Mouse (Mus musculus): Measurements from ENCODE around the gene Erc1. TPM values are rescaled to one million over a fixed set of nuclear protein-coding genes. Genes with fewer than 3 reads are reported as not detected.

The Erc1 gene
- polyA plus RNA-seq (2014; fragmentation: Nextera tagmentation; extraction: Ambion mirVana), result 23.4 and 24.3 TPM in 2 replicates

DNA sequence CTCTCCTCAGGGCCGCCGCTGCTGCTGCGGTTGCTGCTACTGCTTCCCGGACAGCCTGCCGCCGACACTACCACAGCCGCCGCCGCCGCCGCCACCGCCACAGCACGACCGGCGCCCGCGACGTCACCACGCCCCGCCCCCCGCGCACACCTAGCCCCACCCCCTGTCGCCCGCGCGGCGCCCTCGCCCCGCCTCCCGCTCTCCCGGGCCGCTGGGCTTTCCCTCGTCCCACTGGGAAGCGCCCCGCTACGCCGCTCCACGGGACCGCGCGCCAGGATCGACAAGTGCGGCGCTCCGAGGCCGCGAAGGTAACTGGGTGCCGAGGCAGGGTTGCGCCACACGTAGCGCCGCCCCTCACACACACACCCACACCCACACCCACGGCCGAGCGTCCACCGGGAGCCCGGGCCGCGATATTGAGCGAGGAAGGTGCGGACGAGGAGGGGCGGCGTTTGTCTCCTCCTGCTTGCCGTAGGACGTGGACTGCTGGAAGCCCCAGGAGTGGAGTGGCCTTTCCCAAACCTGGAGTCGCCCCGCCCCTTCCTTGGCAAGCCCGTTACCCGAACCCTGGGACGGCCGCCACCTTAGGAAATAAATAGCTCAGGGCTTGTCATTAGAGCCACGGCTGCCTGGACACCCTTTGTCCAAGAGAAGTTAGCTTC lies at the start of gene Erc1:
Erc1 (minus strand) TSS at position 134 of the 662 bp plus-strand sequence.
- H3K27ac ChIP-seq (replicated peaks; ENCODE audit: low read depth, low read length), result peak within 1 kb of the TSS; percentile 97
- H3K4me2 ChIP-seq (ENCODE audit: low read depth, low read length), result peak within 1 kb of the TSS; percentile 83
- WGBS, result 1% methylated on average over 11 of the region's 73 CpGs
- H3K27me3 ChIP-seq (replicated peaks; ENCODE audit: control insufficient read depth, insufficient read depth, low read length), result no peaks in the 10 kb centered on the region
- peak; percentile 96 for DNase-seq (ENCODE audit: low spot score)
- peak within 1 kb of the TSS; percentile 89 for H3K9ac ChIP-seq (ENCODE audit: low read depth, low read length)
- peak within 1 kb of the TSS; percentile 93 for H3K4me3 ChIP-seq (ENCODE audit: low read depth, low read length)
- no peaks in the 10 kb centered on the region for H3K36me3 ChIP-seq (ENCODE audit: control insufficient read depth, insufficient read depth, low read length)
- peaks cover 11% of the 10 kb centered on the region; the same call in 1 of the 2 replicates for H3K4me1 ChIP-seq (ENCODE audit: control insufficient read depth, insufficient read depth, low read length)
- ATAC-seq (ENCODE audit: low read depth), result peak; percentile 94
- no peaks in the 10 kb centered on the region for H3K9me3 ChIP-seq (ENCODE audit: control insufficient read depth, low read length)

DNA sequence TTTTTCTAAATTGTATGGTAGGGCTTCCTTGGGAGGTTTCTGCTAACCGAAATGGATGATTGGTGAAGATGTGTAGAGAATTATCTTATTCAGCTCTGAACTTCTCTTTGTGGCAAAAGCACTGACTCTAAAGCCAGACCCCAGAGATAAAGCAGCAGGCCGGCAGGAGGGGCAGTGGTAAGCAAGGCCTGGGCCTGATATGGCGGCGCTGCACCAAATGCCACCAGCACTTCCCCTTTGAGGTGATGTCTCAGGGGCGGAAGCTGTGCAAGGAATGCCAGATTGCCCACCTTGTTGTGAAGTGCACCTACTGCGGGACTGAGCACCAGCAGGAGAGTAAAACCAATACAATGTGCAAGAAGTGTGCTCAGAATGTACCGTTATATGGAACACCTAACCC lies 44.7 kb upstream of the Erc1 start:
- Histone ChIP-seq H3K4me1 (ENCODE audit: control insufficient read depth, insufficient read depth, low read length) (no peaks in the 10 kb centered on the region), H3K9me3 (ENCODE audit: control insufficient read depth, low read length) (no peaks in the 10 kb centered on the region), H3K27ac (replicated peaks; ENCODE audit: low read depth, low read length) (no peak overlapping the region), H3K4me2 (ENCODE audit: low read depth, low read length) (no peak overlapping the region), H3K9ac (ENCODE audit: low read depth, low read length) (no peak overlapping the region), H3K27me3 (replicated peaks; ENCODE audit: control insufficient read depth, insufficient read depth, low read length) (no peaks in the 10 kb centered on the region), H3K4me3 (ENCODE audit: low read depth, low read length) (no peak overlapping the region), H3K36me3 (ENCODE audit: control insufficient read depth, insufficient read depth, low read length) (no peaks in the 10 kb centered on the region)
- DNase-seq (ENCODE audit: low spot score) (no peak), ATAC-seq (ENCODE audit: low read depth) (no peak)
- 80% methylated on average over 7 of the region's 7 CpGs for WGBS

DNA sequence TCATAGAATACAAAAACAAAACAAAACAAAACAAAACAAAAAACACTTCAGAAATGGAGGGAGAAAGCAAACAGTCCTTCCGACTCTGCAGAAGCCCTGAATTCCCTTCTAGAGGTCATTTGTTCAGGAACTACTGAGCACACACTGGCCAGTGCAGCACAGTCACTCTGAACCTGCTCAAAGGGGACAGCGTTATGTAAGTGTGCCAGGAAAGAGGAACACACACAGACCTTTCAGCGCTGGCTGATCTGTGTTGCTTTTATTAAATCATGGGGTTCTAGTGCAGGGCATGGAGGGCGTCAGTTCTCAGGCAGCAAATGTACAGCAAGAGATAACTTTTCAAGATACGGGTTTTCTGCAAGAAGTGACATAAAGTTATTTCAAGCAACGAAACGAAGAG lies 35.2 kb upstream of the Erc1 start:
- no peak overlapping the region for H3K4me3 ChIP-seq (ENCODE audit: low read depth, low read length)
- H3K4me1 ChIP-seq (ENCODE audit: control insufficient read depth, insufficient read depth, low read length), result no peaks in the 10 kb centered on the region
- H3K36me3 ChIP-seq (ENCODE audit: control insufficient read depth, insufficient read depth, low read length), result no peaks in the 10 kb centered on the region
- no peak overlapping the region for H3K9ac ChIP-seq (ENCODE audit: low read depth, low read length)
- H3K27ac ChIP-seq (replicated peaks; ENCODE audit: low read depth, low read length), result no peak overlapping the region
- H3K4me2 ChIP-seq (ENCODE audit: low read depth, low read length), result no peak overlapping the region
- no peak for ATAC-seq (ENCODE audit: low read depth)
- no peaks in the 10 kb centered on the region for H3K9me3 ChIP-seq (ENCODE audit: control insufficient read depth, low read length)
- 73% methylated on average over 7 of the region's 7 CpGs for WGBS
- H3K27me3 ChIP-seq (replicated peaks; ENCODE audit: control insufficient read depth, insufficient read depth, low read length), result no peaks in the 10 kb centered on the region
- DNase-seq (ENCODE audit: low spot score), result no peak

DNA sequence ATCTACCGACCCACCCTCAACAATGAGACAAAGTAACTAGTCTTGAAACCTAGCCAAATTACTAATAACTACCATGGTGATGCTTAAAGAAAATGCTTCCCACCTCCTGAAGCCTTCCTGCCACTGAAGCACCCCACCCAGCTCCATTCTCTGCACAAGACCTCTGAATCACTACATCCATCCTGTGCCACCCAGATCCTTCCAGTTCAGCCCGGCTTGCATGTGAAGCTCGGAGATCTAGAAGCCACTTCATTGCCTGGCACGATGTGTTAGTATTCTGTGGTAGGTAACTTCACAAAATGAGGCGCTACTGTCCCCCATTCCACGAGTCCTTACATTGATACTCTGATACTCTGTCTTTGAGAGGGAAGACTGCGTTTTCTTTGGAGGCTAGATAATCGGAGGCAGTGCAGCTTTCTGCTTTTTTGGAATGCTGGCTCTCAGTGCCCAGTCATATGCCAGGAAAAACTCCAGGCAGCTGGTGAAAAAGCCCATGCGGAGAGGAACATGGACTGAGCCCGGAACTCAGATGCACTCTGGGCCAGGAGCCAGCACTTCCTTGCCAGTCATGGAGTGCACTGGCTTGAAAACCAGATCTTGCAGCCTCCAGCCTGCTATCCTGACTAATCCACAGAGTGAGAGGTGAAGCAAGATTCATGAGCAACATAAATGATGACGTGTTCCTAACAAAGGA lies 16.5 kb upstream of the Erc1 start:
- Histone ChIP-seq H3K4me2 (ENCODE audit: low read depth, low read length) (no peak overlapping the region), H3K27me3 (replicated peaks; ENCODE audit: control insufficient read depth, insufficient read depth, low read length) (no peaks in the 10 kb centered on the region), H3K4me3 (ENCODE audit: low read depth, low read length) (no peak overlapping the region), H3K36me3 (ENCODE audit: control insufficient read depth, insufficient read depth, low read length) (no peaks in the 10 kb centered on the region), H3K27ac (replicated peaks; ENCODE audit: low read depth, low read length) (no peak overlapping the region), H3K9me3 (ENCODE audit: control insufficient read depth, low read length) (no peaks in the 10 kb centered on the region), H3K9ac (ENCODE audit: low read depth, low read length) (no peak overlapping the region), H3K4me1 (ENCODE audit: control insufficient read depth, insufficient read depth, low read length) (no peaks in the 10 kb centered on the region)
- ATAC-seq (ENCODE audit: low read depth), result no peak
- 88% methylated on average over 11 of the region's 11 CpGs for WGBS
- DNase-seq (ENCODE audit: low spot score), result peak; percentile 26

DNA sequence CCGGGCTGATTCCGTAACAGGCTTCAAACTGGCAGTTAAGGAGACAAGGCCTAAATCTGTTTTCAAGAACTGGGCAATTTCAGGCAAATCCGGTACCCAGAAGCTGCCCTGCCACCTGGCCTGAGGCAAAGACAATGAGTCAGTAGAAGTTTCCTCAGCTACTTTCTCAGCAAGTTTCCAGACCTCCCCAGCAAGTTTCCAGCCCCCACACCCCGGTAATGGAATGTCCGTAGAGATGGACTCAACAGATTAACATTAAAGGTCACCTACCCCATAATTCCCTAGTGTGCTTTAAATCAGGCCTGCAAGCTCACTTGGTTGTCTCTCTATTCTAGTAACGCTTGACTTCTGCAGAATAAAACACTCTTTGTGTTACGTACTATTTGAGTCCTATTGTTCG lies 13.6 kb upstream of the Erc1 start:
- no peaks in the 10 kb centered on the region for H3K9me3 ChIP-seq (ENCODE audit: control insufficient read depth, low read length)
- H3K36me3 ChIP-seq (ENCODE audit: control insufficient read depth, insufficient read depth, low read length), result no peaks in the 10 kb centered on the region
- no peak overlapping the region for H3K27ac ChIP-seq (replicated peaks; ENCODE audit: low read depth, low read length)
- 59% methylated on average over 8 of the region's 8 CpGs for WGBS
- no peak overlapping the region for H3K4me3 ChIP-seq (ENCODE audit: low read depth, low read length)
- no peaks in the 10 kb centered on the region for H3K4me1 ChIP-seq (ENCODE audit: control insufficient read depth, insufficient read depth, low read length)
- ATAC-seq (ENCODE audit: low read depth) (no peak), DNase-seq (ENCODE audit: low spot score) (no peak)
- no peak overlapping the region for H3K9ac ChIP-seq (ENCODE audit: low read depth, low read length)
- H3K27me3 ChIP-seq (replicated peaks; ENCODE audit: control insufficient read depth, insufficient read depth, low read length), result no peaks in the 10 kb centered on the region
- no peak overlapping the region for H3K4me2 ChIP-seq (ENCODE audit: low read depth, low read length)

DNA sequence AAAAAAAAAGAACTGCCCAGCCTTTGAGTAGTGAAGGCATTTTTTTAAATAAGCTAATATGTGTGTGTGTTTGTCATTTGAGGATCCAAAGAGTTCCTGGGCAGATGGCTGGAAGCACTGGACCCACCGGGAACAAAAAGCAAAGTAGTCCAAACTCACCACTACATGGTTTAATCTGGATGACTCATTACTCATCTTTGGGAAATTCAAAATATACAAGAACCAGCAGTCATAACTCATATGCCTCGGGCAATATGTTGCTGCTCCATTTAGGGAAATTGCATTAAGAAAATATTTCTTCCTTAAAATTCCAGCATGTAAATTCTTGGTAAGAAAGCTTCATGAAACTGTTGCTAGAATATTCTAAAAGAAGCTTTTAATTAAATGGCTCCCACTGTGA lies 12.3 kb upstream of the Erc1 start:
- Histone ChIP-seq H3K4me3 (ENCODE audit: low read depth, low read length) (no peak overlapping the region), H3K36me3 (ENCODE audit: control insufficient read depth, insufficient read depth, low read length) (no peaks in the 10 kb centered on the region), H3K27me3 (replicated peaks; ENCODE audit: control insufficient read depth, insufficient read depth, low read length) (no peaks in the 10 kb centered on the region), H3K27ac (replicated peaks; ENCODE audit: low read depth, low read length) (no peak overlapping the region), H3K9me3 (ENCODE audit: control insufficient read depth, low read length) (no peaks in the 10 kb centered on the region), H3K9ac (ENCODE audit: low read depth, low read length) (no peak overlapping the region), H3K4me1 (ENCODE audit: control insufficient read depth, insufficient read depth, low read length) (no peaks in the 10 kb centered on the region), H3K4me2 (ENCODE audit: low read depth, low read length) (no peak overlapping the region)
- ATAC-seq (ENCODE audit: low read depth) (no peak), DNase-seq (ENCODE audit: low spot score) (no peak)
- 83% methylated on average over 2 of the region's 2 CpGs for WGBS

DNA sequence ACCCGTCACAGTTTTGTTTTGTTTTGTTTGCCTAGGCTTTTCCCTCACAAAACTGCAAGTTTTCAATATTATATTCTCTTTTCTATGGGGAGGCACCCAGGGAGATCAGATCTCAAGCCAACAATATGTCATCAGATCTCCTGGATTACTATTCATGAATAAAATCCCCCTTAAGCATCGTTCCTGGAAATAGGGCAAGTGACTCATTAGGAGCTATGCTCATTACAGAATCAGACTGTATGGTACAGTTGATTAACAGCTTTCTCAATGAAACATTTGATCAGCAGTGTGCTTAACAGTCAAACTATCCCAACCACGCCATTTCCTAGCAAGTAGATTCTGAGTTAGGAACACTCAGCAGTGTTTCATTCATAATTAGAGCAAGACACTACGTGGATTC lies 7.5 kb upstream of the Erc1 start:
- H3K4me1 ChIP-seq (ENCODE audit: control insufficient read depth, insufficient read depth, low read length), result no peaks in the 10 kb centered on the region
- no peak overlapping the region for H3K4me3 ChIP-seq (ENCODE audit: low read depth, low read length)
- DNase-seq (ENCODE audit: low spot score) (no peak), ATAC-seq (ENCODE audit: low read depth) (no peak)
- no peaks in the 10 kb centered on the region for H3K36me3 ChIP-seq (ENCODE audit: control insufficient read depth, insufficient read depth, low read length)
- H3K27ac ChIP-seq (replicated peaks; ENCODE audit: low read depth, low read length), result no peak overlapping the region
- no peaks in the 10 kb centered on the region for H3K27me3 ChIP-seq (replicated peaks; ENCODE audit: control insufficient read depth, insufficient read depth, low read length)
- H3K9ac ChIP-seq (ENCODE audit: low read depth, low read length), result no peak overlapping the region
- WGBS, result 69% methylated on average over 4 of the region's 4 CpGs
- H3K9me3 ChIP-seq (ENCODE audit: control insufficient read depth, low read length), result no peaks in the 10 kb centered on the region
- H3K4me2 ChIP-seq (ENCODE audit: low read depth, low read length), result no peak overlapping the region

DNA sequence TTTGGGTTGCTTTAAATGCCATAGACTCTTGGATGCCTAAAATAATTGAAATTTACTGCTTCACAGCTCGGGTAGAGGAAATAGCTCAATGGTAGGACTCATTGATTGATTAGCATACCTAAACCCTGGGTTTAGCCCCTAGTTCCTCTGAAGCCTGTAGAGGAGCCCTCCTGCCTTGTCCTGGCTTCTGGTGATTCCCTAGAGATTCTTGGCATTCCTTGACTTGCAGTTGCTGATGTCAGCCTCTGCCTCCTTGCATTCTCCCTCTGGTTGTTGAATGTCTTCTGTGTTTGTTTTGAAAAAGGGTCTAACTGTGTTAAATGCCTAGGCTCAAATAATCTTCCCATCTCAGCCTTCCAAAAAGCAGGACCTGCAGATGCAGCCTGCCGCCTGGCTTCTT lies 6.2 kb upstream of the Erc1 start:
- Histone ChIP-seq H3K36me3 (ENCODE audit: control insufficient read depth, insufficient read depth, low read length) (no peaks in the 10 kb centered on the region), H3K4me3 (ENCODE audit: low read depth, low read length) (no peak overlapping the region), H3K9me3 (ENCODE audit: control insufficient read depth, low read length) (no peaks in the 10 kb centered on the region), H3K27me3 (replicated peaks; ENCODE audit: control insufficient read depth, insufficient read depth, low read length) (no peaks in the 10 kb centered on the region), H3K27ac (replicated peaks; ENCODE audit: low read depth, low read length) (no peak overlapping the region), H3K9ac (ENCODE audit: low read depth, low read length) (no peak overlapping the region), H3K4me2 (ENCODE audit: low read depth, low read length) (no peak overlapping the region), H3K4me1 (ENCODE audit: control insufficient read depth, insufficient read depth, low read length) (0 out of 2 replicates have a peak, but pooled peaks cover under 1% of the 10 kb centered on the region)
- WGBS, result 23% methylated on average over 2 of the region's 2 CpGs
- peak; percentile 5 for DNase-seq (ENCODE audit: low spot score)
- ATAC-seq (ENCODE audit: low read depth), result no peak

DNA sequence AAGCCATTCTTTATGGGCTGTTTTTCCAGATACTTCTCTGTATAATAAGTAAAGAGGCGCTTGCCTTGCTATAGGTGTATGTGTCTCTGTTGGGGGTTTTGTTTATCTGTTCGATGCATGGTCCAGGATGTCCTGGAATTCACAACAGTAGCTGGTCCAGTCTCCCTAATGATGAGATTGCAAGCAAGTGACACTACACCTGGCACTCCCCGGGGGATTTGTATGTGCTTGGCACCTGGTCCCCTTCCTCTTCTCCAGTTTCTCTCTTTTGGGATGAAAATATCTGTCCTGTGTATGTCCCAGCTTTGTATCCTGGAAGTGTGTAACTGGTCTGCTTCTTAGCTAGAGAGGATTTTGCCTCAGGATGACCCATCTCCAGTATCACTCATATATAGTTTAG lies 1.9 kb upstream of the Erc1 start:
- Histone ChIP-seq H3K27ac (replicated peaks; ENCODE audit: low read depth, low read length) (no peak overlapping the region), H3K4me2 (ENCODE audit: low read depth, low read length) (no peak overlapping the region), H3K4me3 (ENCODE audit: low read depth, low read length) (no peak overlapping the region), H3K36me3 (ENCODE audit: control insufficient read depth, insufficient read depth, low read length) (no peaks in the 10 kb centered on the region), H3K9me3 (ENCODE audit: control insufficient read depth, low read length) (no peaks in the 10 kb centered on the region), H3K9ac (ENCODE audit: low read depth, low read length) (no peak overlapping the region), H3K4me1 (ENCODE audit: control insufficient read depth, insufficient read depth, low read length) (peaks cover 11% of the 10 kb centered on the region; the same call in 1 of the 2 replicates), H3K27me3 (replicated peaks; ENCODE audit: control insufficient read depth, insufficient read depth, low read length) (no peaks in the 10 kb centered on the region)
- no peak for DNase-seq (ENCODE audit: low spot score)
- 92% methylated on average over 3 of the region's 3 CpGs for WGBS
- no peak for ATAC-seq (ENCODE audit: low read depth)

Data from embryonic facial prominence, embryonic 14.5 days (tissue).